In the genomic region with DNA sequence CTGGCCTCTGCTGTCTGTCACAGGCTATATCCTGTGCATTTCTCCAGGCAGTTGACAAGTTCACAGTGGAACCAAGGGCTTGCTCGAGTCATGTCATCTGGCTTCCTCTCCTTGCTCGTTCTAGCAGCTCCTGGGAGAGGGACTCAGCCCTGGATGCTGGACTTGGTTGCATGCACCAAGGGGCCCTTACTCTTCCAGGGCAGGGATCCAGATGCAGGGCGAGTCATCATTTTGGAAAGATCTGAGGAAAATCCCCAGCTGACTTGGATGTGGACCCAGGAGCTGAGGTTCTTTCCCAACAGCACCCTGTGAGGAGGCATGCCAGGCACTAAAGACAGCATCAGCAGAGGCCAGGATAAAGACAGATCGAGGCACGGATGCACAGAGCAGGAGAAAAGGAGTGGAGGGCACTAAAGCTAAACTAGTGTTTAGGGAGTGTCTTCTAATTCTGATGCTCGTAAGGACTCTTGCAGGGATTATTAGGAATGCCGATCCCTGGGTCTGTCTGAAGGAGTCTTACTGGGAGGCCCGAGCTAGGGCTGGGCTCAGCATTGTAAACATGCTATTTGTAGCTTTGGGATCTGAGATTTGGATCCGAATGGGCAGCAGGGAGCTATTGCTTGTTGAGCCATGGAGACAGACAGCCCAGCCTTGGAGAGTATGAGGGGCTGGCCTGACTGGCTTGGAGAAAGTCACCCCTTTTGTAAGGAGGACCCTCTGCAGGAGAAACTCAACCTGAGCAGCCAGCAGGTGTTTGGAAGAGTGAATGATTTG, we compare ENCODE assay signal across 11 mouse cellular contexts.
A peak's percentile ranks its signal among the peaks of the same experiment; 100 is the strongest.
DNase-seq lines count a peak whose midpoint lies in the region; ATAC-seq and TF ChIP-seq lines count a peak whose summit lies in the region.
"Had no signal": no experiment of that assay in that cellular context is flagged by ENCODE, and none has a peak within 500 bp of the region (broad histone marks: within the 10 kb centered on the region; RNA-seq: fewer than 3 reads in every experiment).

No protein-coding gene starts in this region.

- H3K36me3 ChIP-seq in stomach, embryonic 16.5 days (ENCODE audit: control insufficient read depth, insufficient read depth, low read length) = peaks cover under 1% of the 10 kb centered on the region; the same call in 1 of the 2 replicates
- H3K36me3 ChIP-seq in forebrain, postnatal 0 days (ENCODE audit: insufficient read depth) = no peaks in the 10 kb centered on the region

- WGBS in stomach, embryonic 16.5 days = 31% methylated on average over 9 of the region's 9 CpGs
- WGBS in forebrain, postnatal 0 days = 42% methylated on average over 9 of the region's 9 CpGs

- H3K27ac ChIP-seq in stomach, embryonic 16.5 days (ENCODE audit: low read length) = peak overlapping the region; percentile 84
- no peak overlapping the region for H3K27ac ChIP-seq in forebrain, postnatal 0 days (ENCODE audit: low read depth, low read length)
- H3K27ac ChIP-seq: embryonic facial prominence, embryonic 12.5 days; liver, embryonic 15.5 days had no signal

- H3K4me3 ChIP-seq in stomach, embryonic 16.5 days (replicated peaks; ENCODE audit: low read length) = no peak overlapping the region
- H3K4me3 ChIP-seq in forebrain, postnatal 0 days (ENCODE audit: low read depth, low read length) = no peak overlapping the region
- H3K4me3 ChIP-seq: embryonic facial prominence, embryonic 12.5 days; liver, embryonic 15.5 days had no signal

- DNase-seq in ovary, postnatal 36 days (ENCODE audit: low spot score) = peak; percentile 39
- no peak for DNase-seq in ovary, adult 18-20 months (ENCODE audit: low spot score)
- peak; percentile 68 to 74 for DNase-seq in gastrocnemius, postnatal 36 days
- peak; percentile 64 to 65 for DNase-seq in heart, postnatal 36 days
- DNase-seq in cerebellum, adult 9-11 months = no peak
- DNase-seq in forebrain, postnatal 0 days = no peak
- DNase-seq in cerebellum, postnatal 10 days = no peak
- DNase-seq: thymus, postnatal 25 days had no signal

- ATAC-seq in stomach, embryonic 16.5 days (ENCODE audit: insufficient read depth, low FRiP score) = no peak
- ATAC-seq in forebrain, postnatal 0 days = no peak

- no peak for TF ChIP-seq CTCF in forebrain, postnatal 0 days (IDR thresholded peaks at IDR 0.05; ENCODE audit: low read depth)

- H3K9me3 ChIP-seq in stomach, embryonic 16.5 days (replicated peaks; ENCODE audit: control insufficient read depth, low read length) = no peaks in the 10 kb centered on the region
- H3K9me3 ChIP-seq in forebrain, postnatal 0 days (ENCODE audit: low read length) = no peaks in the 10 kb centered on the region
- H3K9me3 ChIP-seq: embryonic facial prominence, embryonic 12.5 days; liver, embryonic 15.5 days had no signal

- H3K27me3 ChIP-seq in stomach, embryonic 16.5 days (ENCODE audit: control insufficient read depth, insufficient read depth, low read length) = no peaks in the 10 kb centered on the region
- H3K27me3 ChIP-seq in forebrain, postnatal 0 days (ENCODE audit: insufficient read depth, low read length) = no peaks in the 10 kb centered on the region
- H3K27me3 ChIP-seq: embryonic facial prominence, embryonic 12.5 days; liver, embryonic 15.5 days had no signal

- peak overlapping the region; percentile 23; the same call in 1 of the 2 replicates for H3K4me2 ChIP-seq in stomach, embryonic 16.5 days (ENCODE audit: low read depth, low read length)
- H3K4me2 ChIP-seq in forebrain, postnatal 0 days (ENCODE audit: low read depth) = no peak overlapping the region
- H3K4me2 ChIP-seq: embryonic facial prominence, embryonic 12.5 days; liver, embryonic 15.5 days had no signal

- H3K4me1 ChIP-seq in stomach, embryonic 16.5 days (ENCODE audit: control insufficient read depth, insufficient read depth, low read length) = peaks cover 78% of the 10 kb centered on the region
- H3K4me1 ChIP-seq in forebrain, postnatal 0 days (ENCODE audit: insufficient read depth) = no peaks in the 10 kb centered on the region

- peak overlapping the region; percentile 33; the same call in 1 of the 2 replicates for H3K9ac ChIP-seq in stomach, embryonic 16.5 days (ENCODE audit: low read length)
- H3K9ac ChIP-seq in forebrain, postnatal 0 days = no peak overlapping the region
- H3K9ac ChIP-seq: embryonic facial prominence, embryonic 12.5 days; liver, embryonic 15.5 days had no signal

- intact Hi-C loops in gastrocnemius, postnatal 36 days (cut with DNase I) = no loop called here
- intact Hi-C loops in heart, postnatal 36 days (cut with DNase I) = loop anchor here (2.0 kb wide), 2 partner anchors 14 to 26 kb away; no protein-coding TSS in a partner anchor

Comparison
In these comparisons a context has a peak if more than half of its experiments do, and no peak if none do; other contexts are left out.
1. DNase-seq: peak in ovary, postnatal 36 days (single experiment), gastrocnemius, postnatal 36 days (2 of 2) and heart, postnatal 36 days (2 of 2); none in ovary, adult 18-20 months (single experiment), cerebellum, adult 9-11 months (single experiment), forebrain, postnatal 0 days (single experiment) and cerebellum, postnatal 10 days (0 of 2).